ENCODE assay signal across 16 mouse cellular contexts in genomic region chr10:88552738-88553137, GRCm38 (mm10). TPM values are rescaled to one million over a fixed set of nuclear protein-coding genes. Genes with fewer than 3 reads are reported as not detected.
A peak's percentile ranks its signal among the peaks of the same experiment; 100 is the strongest.
DNase-seq lines count a peak whose midpoint lies in the region; ATAC-seq and TF ChIP-seq lines count a peak whose summit lies in the region.
"Had no signal": no experiment of that assay in that cellular context is flagged by ENCODE, and none has a peak within 500 bp of the region (broad histone marks: within the 10 kb centered on the region; RNA-seq: fewer than 3 reads in every experiment).

No protein-coding gene starts in this region.

- no peak overlapping the region for H3K4me3 ChIP-seq in layer of hippocampus, adult 2 months
- H3K4me3 ChIP-seq: embryonic facial prominence, embryonic 12.5 days; myocyte had no signal

- DNase-seq in layer of hippocampus, adult 2 months (ENCODE audit: low spot score in 2 of 2) = no peak
- no peak for DNase-seq in layer of hippocampus, postnatal 14 days (ENCODE audit: low spot score in 2 of 2)
- peak; percentile 42 for DNase-seq in A20 (ENCODE audit: low read depth, low spot score)
- peak; percentile 1 for DNase-seq in MEL-GATA-1-ER (ENCODE audit: extremely low read depth, low read depth)
- no peak for DNase-seq in frontal cortex, postnatal 25 days (ENCODE audit: low spot score in 2 of 2)
- no peak for DNase-seq in Muller cell, postnatal 12 days (ENCODE audit: inconsistent ontology term)
- DNase-seq: adrenal gland, postnatal 14 days; cerebellum, postnatal 25 days; heart, adult 11 months; heart, postnatal 14 days; lung, adult 18-20 months had no signal

- TF ChIP-seq CTCF in layer of hippocampus, adult 2 months (conservative IDR thresholded peaks at IDR 0.05) = peak; percentile 61

- no peak overlapping the region for H3K27ac ChIP-seq in layer of hippocampus, adult 2 months
- H3K27ac ChIP-seq: embryonic facial prominence, embryonic 12.5 days; hindbrain, postnatal 0 days had no signal

- ATAC-seq in megakaryocyte, adult 5-6 weeks (ENCODE audit: poor library complexity, severe bottlenecking) = peak; percentile 56; the same call in 1 of the 2 replicates
- ATAC-seq: hindbrain, postnatal 0 days had no signal

RNA-seq across cellular contexts. Expression of gene Chpt1, which starts 48.9 kb away (rescaled TPM):
- total RNA-seq in layer of hippocampus, adult 2 months (2021) = 10 to 100 TPM; 42.2 to 44.9 TPM
- total RNA-seq in layer of hippocampus, postnatal 14 days (2021) = 10 to 100 TPM; 43.3 to 45.8 TPM
- 19.5 and 23.3 TPM in 2 replicates for total RNA-seq in megakaryocyte, adult 5-6 weeks (2015)
- 15.5 and 18.5 TPM in 2 replicates for total RNA-seq in megakaryocyte, adult 5-6 weeks (2017)

RNA-seq across cellular contexts. Expression of gene Mybpc1, which starts 52.2 kb away (rescaled TPM):
- 1 to 10 TPM in 1 of 2 experiments, under 1 TPM in 1; 0.82 to 1.4 TPM for total RNA-seq in layer of hippocampus, adult 2 months (2021)
- total RNA-seq in layer of hippocampus, postnatal 14 days (2021) = 1 to 10 TPM; 1.4 to 2.1 TPM
- total RNA-seq in megakaryocyte, adult 5-6 weeks (2015) = not detected in 2 replicates
- total RNA-seq in megakaryocyte, adult 5-6 weeks (2017) = not detected in 2 replicates
- total RNA-seq: megakaryocyte-erythroid progenitor cell, adult 5-6 weeks had no signal

Comparison
In these comparisons a context has a peak if more than half of its experiments do, and no peak if none do; other contexts are left out.
1. DNase-seq: peak in A20 (single experiment) and MEL-GATA-1-ER (single experiment); none in layer of hippocampus, adult 2 months (0 of 2), layer of hippocampus, postnatal 14 days (0 of 2), frontal cortex, postnatal 25 days (0 of 2) and Muller cell, postnatal 12 days (single experiment).